Mouse (Mus musculus) hindbrain, postnatal 0 days (tissue): ENCODE data around the gene Rpgr. TPM values are rescaled to one million over a fixed set of nuclear protein-coding genes. Genes with fewer than 3 reads are reported as not detected.

Experiments used
- ATAC-seq: fragments of 200-750 bp; cut with Nextera tagmentation; 2 replicates; pipeline ENCODE4 v1.8.0; 2017; ENCODE audit warnings: mild to moderate bottlenecking, moderate TSS enrichment, moderate library complexity
- DNase-seq: peaks from one replicate; pipeline ENCODE4 v3.0.0-alpha.2; 2015; ENCODE audit warnings: low spot score
- H3K27ac ChIP-seq: fragments of 300-500 bp; sonication (generic); 2 replicates; pipeline ENCODE4 v1.5.1; 2014; ENCODE audit warnings: mild to moderate bottlenecking
- H3K27me3 ChIP-seq: fragments of 300-500 bp; sonication (generic); 2 replicates; pipeline ENCODE4 v1.6.1; 2014; ENCODE audit warnings: low read length, mixed read lengths; ENCODE audit not compliant: insufficient read depth
- H3K36me3 ChIP-seq: fragments of 300-500 bp; sonication (generic); 2 replicates; pipeline ENCODE4 v1.6.1; 2014; ENCODE audit warnings: low read length, mixed read lengths; ENCODE audit not compliant: insufficient read depth
- H3K4me1 ChIP-seq: fragments of 300-500 bp; sonication (generic); 2 replicates; pipeline ENCODE4 v1.6.1; 2014; ENCODE audit warnings: antibody characterized with exemption, low read length, mixed read lengths; ENCODE audit not compliant: insufficient read depth
- H3K4me2 ChIP-seq: fragments of 300-500 bp; sonication (generic); 2 replicates; pipeline ENCODE4 v1.6.1; 2014; ENCODE audit warnings: low read depth, mild to moderate bottlenecking, low read length, moderate library complexity, mixed read lengths
- H3K4me3 ChIP-seq: fragments of 300-500 bp; sonication (generic); 2 replicates; pipeline ENCODE4 v1.5.1; 2014; ENCODE audit warnings: low read length
- H3K9ac ChIP-seq: fragments of 300-500 bp; sonication (generic); replicated peaks from 2 replicates; pipeline ENCODE4 v1.6.1; 2014; ENCODE audit warnings: mild to moderate bottlenecking, low read length, moderate library complexity, mixed read lengths
- H3K9me3 ChIP-seq: fragments of 300-500 bp; sonication (generic); 2 replicates; pipeline ENCODE4 v1.6.1; 2016; ENCODE audit warnings: low read length, mixed read lengths
- CTCF ChIP-seq: IDR thresholded peaks from 2 replicates; pipeline ENCODE4 v1.5.1; 2016; ENCODE audit warnings: antibody characterized with exemption, control low read depth, low read depth
- WGBS: fragments of 180-500 bp; shearing (Covaris S2); extraction: QIAGEN DNeasy Blood & Tissue Kit; methylation state at CpG from one replicate; pipeline ENCODE4 v1.1.7; 2014; 5-methylcytosine and 5-hydroxymethylcytosine counted together
- polyA plus RNA-seq: library from polyadenylated mRNA; unstranded; fragments of >200 nt; fragmentation: Nextera tagmentation; extraction: Ambion mirVana; gene quantifications from 2 replicates; pipeline ENCODE4 v1.2.1, GENCODE M21; 2015
- total RNA-seq: library from RNA; depleted of rRNA; stranded (reverse); fragments of >200 nt; gene quantifications from 2 replicates; pipeline ENCODE4 v1.2.3, GENCODE M21; 2014

Rpgr gene
- total and polyA plus RNA-seq, 2 experiments from 2014 or later, result 17.9 to 22.9 TPM

DNA sequence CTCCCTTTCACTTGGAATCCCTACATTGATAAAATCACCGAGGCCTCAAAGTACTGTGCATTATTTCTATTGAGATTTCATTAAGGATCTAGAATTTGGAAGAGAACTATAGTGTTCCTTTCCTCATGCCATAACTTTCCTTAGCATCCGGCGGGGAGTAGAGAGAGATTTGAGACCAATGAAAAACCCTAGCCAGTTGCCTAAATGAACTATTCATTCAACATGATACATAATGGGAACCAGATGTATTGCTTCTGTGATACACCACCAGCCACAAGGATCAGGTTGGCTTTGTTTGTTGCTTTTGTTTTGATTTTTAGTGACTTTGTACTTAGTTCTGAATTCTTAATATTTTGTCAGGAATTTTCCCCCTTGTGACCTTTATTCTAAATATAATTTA lies 136.3 kb downstream of the Rpgr start:
- ATAC-seq, result no peak
- H3K4me2 ChIP-seq, result no peak overlapping the region
- DNase-seq, result no peak
- H3K36me3 ChIP-seq, result no peaks in the 10 kb centered on the region
- H3K9me3 ChIP-seq, result no peaks in the 10 kb centered on the region
- H3K27ac ChIP-seq, result no peak overlapping the region
- no peak overlapping the region for H3K4me3 ChIP-seq
- H3K9ac ChIP-seq, result no peak overlapping the region
- H3K27me3 ChIP-seq, result no peaks in the 10 kb centered on the region
- no peak for TF ChIP-seq CTCF
- no peaks in the 10 kb centered on the region for H3K4me1 ChIP-seq
- WGBS, result 84% methylated on average over 3 of the region's 3 CpGs

DNA sequence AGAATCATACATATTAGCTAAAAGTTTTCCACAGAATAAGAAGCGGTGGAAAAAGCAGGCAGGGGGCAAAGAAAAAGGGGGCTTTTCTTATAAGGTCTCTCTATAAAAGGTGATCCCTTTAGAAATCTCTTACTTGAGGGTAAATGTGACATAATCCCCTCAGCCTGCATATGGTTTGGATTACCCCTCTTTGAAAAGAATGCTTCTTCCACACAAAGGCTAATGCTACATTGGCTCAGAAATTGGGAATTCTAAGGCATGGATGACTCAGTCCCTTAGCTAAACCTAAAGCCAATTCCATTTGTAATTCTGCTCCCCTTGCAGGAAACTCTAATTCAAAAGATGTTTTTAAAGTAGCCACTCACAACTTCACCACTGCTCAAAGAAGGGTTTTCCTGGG lies 136.7 kb downstream of the Rpgr start:
- DNase-seq (no peak), ATAC-seq (no peak)
- Histone ChIP-seq H3K4me3 (no peak overlapping the region), H3K4me1 (no peaks in the 10 kb centered on the region), H3K36me3 (no peaks in the 10 kb centered on the region), H3K9ac (no peak overlapping the region), H3K27ac (no peak overlapping the region), H3K9me3 (no peaks in the 10 kb centered on the region), H3K27me3 (no peaks in the 10 kb centered on the region), H3K4me2 (no peak overlapping the region)
- TF ChIP-seq CTCF, result no peak
- WGBS, result 60% methylated on average over 1 of the region's 1 CpGs

GRCm38 (mm10) chrX:10073966-10074365 lies 142.8 kb downstream of the Rpgr start:
- Histone ChIP-seq H3K36me3 (no peaks in the 10 kb centered on the region), H3K9me3 (no peaks in the 10 kb centered on the region), H3K4me1 (no peaks in the 10 kb centered on the region), H3K4me3 (no peak overlapping the region), H3K4me2 (no peak overlapping the region), H3K27me3 (no peaks in the 10 kb centered on the region), H3K9ac (no peak overlapping the region), H3K27ac (no peak overlapping the region)
- no peak for ATAC-seq
- 70% methylated on average over 3 of the region's 3 CpGs for WGBS
- TF ChIP-seq CTCF, result no peak
- DNase-seq, result no peak

DNA sequence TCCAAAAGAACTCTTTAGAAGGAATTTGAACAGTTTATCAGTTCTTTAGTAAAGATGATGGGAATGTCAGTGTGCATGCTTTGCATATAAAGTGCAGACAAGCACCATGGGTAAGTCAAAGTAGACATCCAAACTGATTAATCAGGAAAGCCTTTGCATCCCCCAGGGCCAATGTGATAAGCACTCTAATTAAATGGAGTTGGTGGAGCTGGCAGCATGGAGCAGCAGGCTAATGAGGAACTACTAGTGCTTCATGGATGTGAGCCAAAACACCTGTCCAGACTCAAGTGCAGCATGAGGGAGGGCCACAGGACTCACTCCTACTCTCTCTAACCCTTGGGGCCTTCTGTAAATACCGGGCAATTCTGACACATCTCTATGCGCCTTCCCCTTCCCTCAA lies 145.2 kb downstream of the Rpgr start:
- H3K36me3 ChIP-seq, result no peaks in the 10 kb centered on the region
- H3K4me3 ChIP-seq, result no peak overlapping the region
- H3K27me3 ChIP-seq, result no peaks in the 10 kb centered on the region
- no peak overlapping the region for H3K27ac ChIP-seq
- no peak overlapping the region for H3K9ac ChIP-seq
- ATAC-seq (0 out of 2 replicates have a peak, but pooled peaks have one; percentile 7), DNase-seq (peak; percentile 7)
- WGBS, result 69% methylated on average over 2 of the region's 2 CpGs
- H3K4me2 ChIP-seq, result no peak overlapping the region
- no peaks in the 10 kb centered on the region for H3K9me3 ChIP-seq
- H3K4me1 ChIP-seq, result no peaks in the 10 kb centered on the region
- no peak for TF ChIP-seq CTCF

DNA sequence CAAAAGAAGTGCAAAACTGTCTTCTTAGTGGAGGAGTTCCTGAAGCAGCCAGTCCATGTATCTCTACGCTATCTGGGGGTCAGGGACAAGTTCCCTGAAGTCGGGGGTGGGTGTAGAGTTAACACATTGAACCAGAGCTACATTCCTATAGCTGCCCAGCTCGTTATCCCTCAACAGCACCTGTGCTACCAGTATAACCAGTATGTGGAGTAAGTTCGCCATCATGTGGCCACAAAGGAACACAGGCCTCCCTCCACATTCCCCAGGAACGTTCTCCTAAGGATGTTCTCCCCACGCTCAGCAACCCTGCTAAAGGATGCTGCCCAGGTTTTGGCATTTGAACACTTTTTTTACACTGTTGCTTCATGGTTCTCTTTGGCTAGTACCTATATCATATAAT lies 146.0 kb downstream of the Rpgr start:
- no peak overlapping the region for H3K4me3 ChIP-seq
- no peak overlapping the region for H3K27ac ChIP-seq
- H3K36me3 ChIP-seq, result no peaks in the 10 kb centered on the region
- no peaks in the 10 kb centered on the region for H3K27me3 ChIP-seq
- peak; percentile 72 for TF ChIP-seq CTCF
- WGBS, result 18% methylated on average over 6 of the region's 6 CpGs
- 0 out of 2 replicates have a peak, but pooled peaks have one; percentile 64 for ATAC-seq
- DNase-seq, result peak; percentile 67
- H3K4me1 ChIP-seq, result no peaks in the 10 kb centered on the region
- no peak overlapping the region for H3K4me2 ChIP-seq
- H3K9me3 ChIP-seq, result no peaks in the 10 kb centered on the region
- H3K9ac ChIP-seq, result no peak overlapping the region

DNA sequence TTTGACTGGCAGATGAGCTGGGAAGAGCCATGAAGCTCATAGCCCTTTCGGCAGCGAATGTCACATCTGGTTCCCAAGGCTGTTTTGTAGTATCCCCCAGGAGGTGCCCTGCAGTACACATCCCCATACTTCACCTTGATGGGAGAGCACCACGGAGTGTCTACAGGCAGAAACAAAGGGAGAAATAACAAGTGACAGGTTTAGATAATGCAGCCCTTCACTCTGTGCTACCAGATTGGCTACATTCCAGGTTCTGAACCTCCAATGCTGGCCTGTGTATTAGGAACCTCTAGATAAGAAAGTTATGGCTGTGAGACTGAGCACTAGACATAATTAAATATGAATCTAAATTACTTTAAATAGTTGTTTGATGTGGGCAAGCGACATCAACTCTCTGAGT lies 147.3 kb downstream of the Rpgr start:
- Histone ChIP-seq H3K9ac (no peak overlapping the region), H3K4me1 (no peaks in the 10 kb centered on the region), H3K27ac (no peak overlapping the region), H3K36me3 (no peaks in the 10 kb centered on the region), H3K9me3 (no peaks in the 10 kb centered on the region), H3K4me2 (no peak overlapping the region), H3K4me3 (no peak overlapping the region), H3K27me3 (no peaks in the 10 kb centered on the region)
- WGBS, result 66% methylated on average over 4 of the region's 4 CpGs
- no peak for ATAC-seq
- no peak for DNase-seq
- TF ChIP-seq CTCF, result no peak

DNA sequence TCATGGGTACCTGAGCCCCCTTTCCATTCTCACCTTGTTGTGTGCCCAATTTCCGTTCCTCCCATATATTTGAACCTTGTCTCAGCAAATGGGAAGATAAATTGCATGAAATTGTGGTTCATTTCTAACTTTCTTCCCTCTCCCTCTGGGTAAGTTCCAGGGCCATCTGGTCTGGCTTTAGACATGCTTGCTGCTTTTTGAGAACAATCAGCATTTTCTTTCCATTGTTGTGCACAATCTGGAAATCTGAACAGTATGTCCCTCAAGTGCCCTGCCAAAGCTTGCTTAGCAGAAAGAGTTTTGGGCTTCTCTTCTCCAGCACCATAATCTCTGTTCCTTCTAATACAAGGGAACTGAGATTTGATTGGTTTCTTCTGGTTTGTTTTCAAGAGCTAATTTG lies 152.9 kb downstream of the Rpgr start:
- no peaks in the 10 kb centered on the region for H3K9me3 ChIP-seq
- WGBS, result 57% methylated on average over 1 of the region's 1 CpGs
- no peak overlapping the region for H3K9ac ChIP-seq
- no peak for DNase-seq
- H3K27me3 ChIP-seq, result no peaks in the 10 kb centered on the region
- H3K27ac ChIP-seq, result no peak overlapping the region
- TF ChIP-seq CTCF, result no peak
- H3K4me3 ChIP-seq, result no peak overlapping the region
- H3K36me3 ChIP-seq, result no peaks in the 10 kb centered on the region
- no peaks in the 10 kb centered on the region for H3K4me1 ChIP-seq
- H3K4me2 ChIP-seq, result no peak overlapping the region
- ATAC-seq, result no peak
